Mouse (Mus musculus): ENCODE measurements around the gene Sh3pxd2b. TPM values are rescaled to one million over a fixed set of nuclear protein-coding genes. Genes with fewer than 3 reads are reported as not detected.

The Sh3pxd2b gene
- total RNA-seq, 2 experiments from 2014 or later: 2.5 to 7.1 TPM

GRCm38 (mm10) chr11:32316009-32316408 lies 31.6 kb upstream of the Sh3pxd2b start:
- no peak for TF ChIP-seq CTCF (IDR thresholded peaks at IDR 0.05)
- no peak for DNase-seq
- no peak overlapping the region for H3K27ac ChIP-seq
- intact Hi-C loops (cut with DNase I): no loop called here
- H3K4me3 ChIP-seq: no peak overlapping the region

- TF ChIP-seq CTCF (IDR thresholded peaks at IDR 0.05): no peak
- intact Hi-C loops (cut with DNase I): loop anchor here (5.0 to 10.0 kb wide), 3 partner anchors 33 to 138 kb away; partner anchors contain the start of gene Hbq1b
- no peak for DNase-seq
- H3K4me3 ChIP-seq: no peak overlapping the region
- no peak overlapping the region for H3K27ac ChIP-seq
Observed at GRCm38 (mm10) chr11:32320507-32321195, 27.0 kb upstream of the Sh3pxd2b start.

GRCm38 (mm10) chr11:32321196-32321565 lies 26.4 kb upstream of the Sh3pxd2b start:
- intact Hi-C loops (cut with DNase I): loop anchor here (5.0 to 10.0 kb wide), 3 partner anchors 34 to 139 kb away; partner anchors contain the start of gene Hbq1b
- DNase-seq: peak; percentile 80
- peak; percentile 95 for TF ChIP-seq CTCF (IDR thresholded peaks at IDR 0.05)
- Histone ChIP-seq H3K4me3 (no peak overlapping the region), H3K27ac (no peak overlapping the region)

GRCm38 (mm10) chr11:32324609-32325008 lies 23.0 kb upstream of the Sh3pxd2b start:
- peak; percentile 97 for TF ChIP-seq CTCF (IDR thresholded peaks at IDR 0.05)
- Histone ChIP-seq H3K27ac (no peak overlapping the region), H3K4me3 (peak overlapping the region; percentile 61)
- DNase-seq: peak; percentile 89
- intact Hi-C loops (cut with DNase I): loop anchor here (5.0 to 10.0 kb wide), 3 partner anchors 37 to 142 kb away; partner anchors contain the start of gene Hbq1b

- intact Hi-C loops (cut with DNase I): no loop called here
- peak overlapping the region; percentile 16; the same call in 1 of the 2 replicates for H3K27ac ChIP-seq
Observed at GRCm38 (mm10) chr11:32331075-32331474, 16.5 kb upstream of the Sh3pxd2b start.

GRCm38 (mm10) chr11:32331861-32332260 lies 15.8 kb upstream of the Sh3pxd2b start:
- no peak for TF ChIP-seq CTCF (IDR thresholded peaks at IDR 0.05)
- Histone ChIP-seq H3K27ac (no peak overlapping the region), H3K4me3 (no peak overlapping the region)
- intact Hi-C loops (cut with DNase I): no loop called here
- DNase-seq: no peak

More at GRCm38 (mm10) chr11:32331075-32331474, 16.5 kb upstream of the Sh3pxd2b start:
- H3K4me3 ChIP-seq: no peak overlapping the region
- DNase-seq: no peak
- TF ChIP-seq CTCF (IDR thresholded peaks at IDR 0.05): no peak

- no peak for TF ChIP-seq CTCF (IDR thresholded peaks at IDR 0.05)
- no peak for DNase-seq
- no peak overlapping the region for H3K4me3 ChIP-seq
- no peak overlapping the region for H3K27ac ChIP-seq
- intact Hi-C loops (cut with DNase I): no loop called here
Observed at GRCm38 (mm10) chr11:32333235-32333634, 14.4 kb upstream of the Sh3pxd2b start.

- peak overlapping the region; percentile 54 for H3K27ac ChIP-seq
- no peak overlapping the region for H3K4me3 ChIP-seq
- intact Hi-C loops (cut with DNase I): no loop called here
- TF ChIP-seq CTCF (IDR thresholded peaks at IDR 0.05): no peak
- no peak for DNase-seq
Observed at GRCm38 (mm10) chr11:32336435-32336907, 11.1 kb upstream of the Sh3pxd2b start.

- peak; percentile 58 for DNase-seq
- TF ChIP-seq CTCF (IDR thresholded peaks at IDR 0.05): no peak
- Histone ChIP-seq H3K4me3 (no peak overlapping the region), H3K27ac (no peak overlapping the region)
- intact Hi-C loops (cut with DNase I): no loop called here
Observed at GRCm38 (mm10) chr11:32339131-32339531, 8.5 kb upstream of the Sh3pxd2b start.

GRCm38 (mm10) chr11:32340476-32341473 lies 6.8 kb upstream of the Sh3pxd2b start:
- Histone ChIP-seq H3K4me3 (no peak overlapping the region; the same call in 1 of the 2 replicates), H3K27ac (peak overlapping the region; percentile 28; the same call in 1 of the 2 replicates)
- intact Hi-C loops (cut with DNase I): loop anchor here (5.0 kb wide), 2 partner anchors 107 to 247 kb away; no protein-coding TSS in a partner anchor
- TF ChIP-seq CTCF (IDR thresholded peaks at IDR 0.05): peak; percentile 81
- DNase-seq: peak; percentile 59

- peak; percentile 87 for TF ChIP-seq CTCF (IDR thresholded peaks at IDR 0.05)
Observed at GRCm38 (mm10) chr11:32342770-32343191, 4.8 kb upstream of the Sh3pxd2b start.

GRCm38 (mm10) chr11:32343350-32343749 lies 4.3 kb upstream of the Sh3pxd2b start:
- Histone ChIP-seq H3K4me3 (no peak overlapping the region), H3K27ac (no peak overlapping the region)
- intact Hi-C loops (cut with DNase I): loop anchor here (5.0 kb wide), 2 partner anchors 104 to 244 kb away; no protein-coding TSS in a partner anchor
- DNase-seq: no peak
- no peak for TF ChIP-seq CTCF (IDR thresholded peaks at IDR 0.05)

More at GRCm38 (mm10) chr11:32342770-32343191, 4.8 kb upstream of the Sh3pxd2b start:
- intact Hi-C loops (cut with DNase I): loop anchor here (5.0 kb wide), 2 partner anchors 105 to 245 kb away; no protein-coding TSS in a partner anchor
- DNase-seq: peak; percentile 63
- H3K4me3 ChIP-seq: no peak overlapping the region
- H3K27ac ChIP-seq: no peak overlapping the region
